Mouse (Mus musculus) liver, embryonic 14.5 days (tissue): ENCODE data around the gene Pcca. TPM values are rescaled to one million over a fixed set of nuclear protein-coding genes. Genes with fewer than 3 reads are reported as not detected.

Source experiments
- ATAC-seq: fragments of 200-750 bp; cut with Nextera tagmentation; 2 replicates; pipeline ENCODE4 v1.8.0; 2017; ENCODE audit warnings: moderate number of reproducible peaks, mild to moderate bottlenecking, moderate library complexity; ENCODE audit not compliant: insufficient read depth
- DNase-seq, 3 experiments: peaks; one replicate each; pipeline ENCODE4 v3.0.0-alpha.2; 2012 to 2013; ENCODE audit warnings: low read depth in 3 of 3, low spot score in 3 of 3
- H3K27ac ChIP-seq: fragments of 300-500 bp; sonication (generic); 2 replicates; pipeline ENCODE4 v1.5.1; 2014; ENCODE audit warnings: moderate library complexity, mild to moderate bottlenecking, control low read depth, inconsistent platforms
- H3K27me3 ChIP-seq: fragments of 300-500 bp; sonication (generic); 2 replicates; pipeline ENCODE4 v1.6.1; 2014; ENCODE audit warnings: mild to moderate bottlenecking, low read length, moderate library complexity; ENCODE audit not compliant: control insufficient read depth, insufficient read depth
- H3K36me3 ChIP-seq: fragments of 300-500 bp; sonication (generic); replicated peaks from 2 replicates; pipeline ENCODE4 v1.6.1; 2014; ENCODE audit warnings: low read depth; ENCODE audit not compliant: control insufficient read depth, insufficient read depth
- H3K4me1 ChIP-seq, 2 experiments: fragments of 200-500 bp in 1 of 2; fragments of 300-500 bp in 1 of 2; sonication (generic) in 1 of 2; replicated peaks; 2 replicates each; pipeline ENCODE4 v1.6.1; 2012 to 2014; ENCODE audit warnings: antibody characterized with exemption in 1 of 2, inconsistent platforms in 1 of 2, low read length in 1 of 2; ENCODE audit not compliant: control insufficient read depth in 2 of 2, insufficient read depth in 2 of 2
- H3K4me2 ChIP-seq: fragments of 300-500 bp; sonication (generic); 2 replicates; pipeline ENCODE4 v1.6.1; 2014; ENCODE audit warnings: low read depth, mild to moderate bottlenecking, control low read depth, moderate library complexity
- H3K4me3 ChIP-seq, 2 experiments: fragments of 200-500 bp in 1 of 2; fragments of 300-500 bp in 1 of 2; sonication (generic) in 1 of 2; 2 replicates each; pipeline ENCODE4 v1.5.1; 2012 to 2014; ENCODE audit warnings: low read depth in 2 of 2, low read length in 2 of 2, mild to moderate bottlenecking in 2 of 2, control low read depth in 1 of 2, inconsistent platforms in 1 of 2, moderate library complexity in 1 of 2; ENCODE audit not compliant: insufficient read depth in 1 of 2
- H3K9ac ChIP-seq: fragments of 300-500 bp; sonication (generic); replicated peaks from 2 replicates; pipeline ENCODE4 v1.6.1; 2014; ENCODE audit warnings: mild to moderate bottlenecking, control low read depth, moderate library complexity
- H3K9me3 ChIP-seq: fragments of 300-500 bp; sonication (generic); 2 replicates; pipeline ENCODE4 v1.6.1; 2016; ENCODE audit warnings: low read length, mixed read lengths; ENCODE audit not compliant: control insufficient read depth
- CTCF ChIP-seq: IDR thresholded peaks from 2 replicates; pipeline ENCODE4 v1.5.1; 2016; ENCODE audit warnings: antibody characterized with exemption, low read depth, control low read depth
- EP300 ChIP-seq: IDR thresholded peaks from 2 replicates; pipeline ENCODE4 v1.6.1; 2016; ENCODE audit warnings: antibody characterized with exemption, low read depth
- WGBS: fragments of 180-500 bp; shearing (Covaris S2); extraction: QIAGEN DNeasy Blood & Tissue Kit; methylation state at CpG from one replicate; pipeline ENCODE4 v1.1.7; 2014; ENCODE audit not compliant: insufficient replicate concordance; 5-methylcytosine and 5-hydroxymethylcytosine counted together
- polyA plus RNA-seq, 2 experiments: library from polyadenylated mRNA; depleted of rRNA in 1 of 2; stranded (reverse) in 1 of 2; unstranded in 1 of 2; fragments of >200 nt; fragmentation: Nextera tagmentation in 1 of 2; extraction: Ambion mirVana in 1 of 2; gene quantifications; 2 replicates each; pipeline versions ENCODE4 v1.2.1 to v1.2.3; 2012 to 2014

Gene Pcca
- polyA plus RNA-seq, 2 experiments: 8.9 to 9.8 TPM

- Histone ChIP-seq H3K27ac (no peak overlapping the region), H3K9me3 (no peaks in the 10 kb centered on the region), H3K4me3 (no peak overlapping the region), H3K27me3 (no peaks in the 10 kb centered on the region), H3K4me1 (no peaks in the 10 kb centered on the region), H3K9ac (no peak overlapping the region), H3K36me3 (no peaks in the 10 kb centered on the region), H3K4me2 (no peak overlapping the region)
- DNase-seq (no peak), ATAC-seq (no peak)
- 7% methylated on average over 2 of the region's 2 CpGs for WGBS
- no peak for TF ChIP-seq CTCF
- no peak for TF ChIP-seq EP300
These were observed 254.1 kb downstream of the Pcca start for GRCm38 (mm10) chr14:122788199-122788598.

GRCm38 (mm10) chr14:122790111-122790510, 256.0 kb downstream of the Pcca start:
- no peaks in the 10 kb centered on the region for H3K36me3 ChIP-seq
- no peak overlapping the region for H3K27ac ChIP-seq
- H3K9ac ChIP-seq: no peak overlapping the region
- H3K4me2 ChIP-seq: no peak overlapping the region
- H3K27me3 ChIP-seq: no peaks in the 10 kb centered on the region
- H3K4me3 ChIP-seq: no peak overlapping the region
- WGBS: 57% methylated on average over 7 of the region's 7 CpGs
- no peak for DNase-seq
- no peak for TF ChIP-seq CTCF
- TF ChIP-seq EP300: no peak
- ATAC-seq: no peak
- no peaks in the 10 kb centered on the region for H3K4me1 ChIP-seq
- H3K9me3 ChIP-seq: no peaks in the 10 kb centered on the region

GRCm38 (mm10) chr14:122793368-122793767, 259.2 kb downstream of the Pcca start:
- no peaks in the 10 kb centered on the region for H3K27me3 ChIP-seq
- no peak overlapping the region for H3K27ac ChIP-seq
- H3K36me3 ChIP-seq: no peaks in the 10 kb centered on the region
- TF ChIP-seq EP300: no peak
- TF ChIP-seq CTCF: no peak
- no peak for ATAC-seq
- no peak for DNase-seq
- no peaks in the 10 kb centered on the region for H3K9me3 ChIP-seq
- no peak overlapping the region for H3K4me2 ChIP-seq
- no peak overlapping the region for H3K4me3 ChIP-seq
- H3K9ac ChIP-seq: no peak overlapping the region
- 66% methylated on average over 4 of the region's 4 CpGs for WGBS
- no peaks in the 10 kb centered on the region for H3K4me1 ChIP-seq

DNA sequence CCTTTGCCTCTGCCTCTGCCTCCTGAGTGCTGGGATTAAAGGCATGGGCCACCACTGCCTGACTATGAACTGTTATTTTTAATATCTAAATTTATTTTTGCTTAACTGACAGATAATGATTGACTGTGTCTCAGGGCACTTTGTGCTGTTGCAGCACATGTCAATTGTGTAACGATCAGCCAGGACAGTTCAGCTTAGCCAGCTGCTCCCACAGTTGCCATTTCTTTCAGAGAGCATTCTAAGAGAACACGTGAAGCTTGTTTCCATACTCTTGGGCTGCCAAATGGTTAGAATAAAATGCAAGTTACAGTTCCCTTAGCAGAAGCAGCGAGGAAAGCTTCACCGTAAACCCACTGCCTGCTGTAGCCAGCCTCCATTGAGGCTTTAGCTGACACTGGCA, 266.2 kb downstream of the Pcca start:
- 69% methylated on average over 4 of the region's 4 CpGs for WGBS
- Histone ChIP-seq H3K4me1 (no peaks in the 10 kb centered on the region), H3K9ac (no peak overlapping the region), H3K27me3 (no peaks in the 10 kb centered on the region), H3K36me3 (no peaks in the 10 kb centered on the region), H3K4me2 (no peak overlapping the region), H3K4me3 (no peak overlapping the region), H3K27ac (no peak overlapping the region), H3K9me3 (no peaks in the 10 kb centered on the region)
- no peak for TF ChIP-seq CTCF
- TF ChIP-seq EP300: no peak
- DNase-seq (no peak), ATAC-seq (no peak)

GRCm38 (mm10) chr14:122821002-122821401, 286.9 kb downstream of the Pcca start:
- H3K9me3 ChIP-seq: no peaks in the 10 kb centered on the region
- DNase-seq: no peak
- H3K27me3 ChIP-seq: no peaks in the 10 kb centered on the region
- H3K27ac ChIP-seq: no peak overlapping the region
- 70% methylated on average over 3 of the region's 3 CpGs for WGBS
- no peak overlapping the region for H3K4me3 ChIP-seq
- no peak overlapping the region for H3K4me2 ChIP-seq
- no peak for ATAC-seq
- H3K36me3 ChIP-seq: no peaks in the 10 kb centered on the region
- TF ChIP-seq EP300 (no peak), CTCF (no peak)
- no peak overlapping the region for H3K9ac ChIP-seq
- no peaks in the 10 kb centered on the region for H3K4me1 ChIP-seq
